Mouse (Mus musculus) heart, embryonic 12.5 days (tissue): ENCODE measurements around the gene Gm28047. TPM values are rescaled to one million over a fixed set of nuclear protein-coding genes. Genes with fewer than 3 reads are reported as not detected.
"Not testable (repeated sequence)": the region's sequence is repeated elsewhere in the genome, so short reads cannot be mapped to it uniquely, and the experiment has no call there.

Experiments
- ATAC-seq: fragments of 200-750 bp; cut with Nextera tagmentation; 2 replicates; pipeline ENCODE4 v1.8.0; 2017; ENCODE audit warnings: moderate TSS enrichment, moderate library complexity; ENCODE audit not compliant: insufficient number of reproducible peaks, low FRiP score
- H3K27ac ChIP-seq: fragments of 300-500 bp; sonication (generic); 2 replicates; pipeline ENCODE4 v1.5.1; 2016; ENCODE audit warnings: mild to moderate bottlenecking, moderate library complexity; ENCODE audit not compliant: poor library complexity, severe bottlenecking
- H3K27me3 ChIP-seq: fragments of 300-500 bp; sonication (generic); replicated peaks from 2 replicates; pipeline ENCODE4 v1.6.1; 2016; ENCODE audit warnings: mild to moderate bottlenecking, moderate library complexity
- H3K36me3 ChIP-seq: fragments of 300-500 bp; sonication (generic); 2 replicates; pipeline ENCODE4 v1.6.1; 2016; ENCODE audit warnings: mild to moderate bottlenecking, moderate library complexity
- H3K4me1 ChIP-seq: fragments of 300-500 bp; sonication (generic); replicated peaks from 2 replicates; pipeline ENCODE4 v1.6.1; 2016; ENCODE audit warnings: mild to moderate bottlenecking
- H3K4me2 ChIP-seq: fragments of 300-500 bp; sonication (generic); 2 replicates; pipeline ENCODE4 v1.6.1; 2016; ENCODE audit warnings: mild to moderate bottlenecking, moderate library complexity
- H3K4me3 ChIP-seq: fragments of 300-500 bp; sonication (generic); 2 replicates; pipeline ENCODE4 v1.5.1; 2016; ENCODE audit warnings: mild to moderate bottlenecking
- H3K9ac ChIP-seq: fragments of 300-500 bp; sonication (generic); 2 replicates; pipeline ENCODE4 v1.6.1; 2016; ENCODE audit warnings: mild to moderate bottlenecking, moderate library complexity
- H3K9me3 ChIP-seq: fragments of 300-500 bp; sonication (generic); replicated peaks from 2 replicates; pipeline ENCODE4 v1.6.1; 2016; ENCODE audit warnings: mild to moderate bottlenecking, moderate library complexity
- WGBS: fragments of 180-500 bp; shearing (Covaris S2); methylation state at CpG from one replicate; pipeline ENCODE4 v1.1.7; 2016; 5-methylcytosine and 5-hydroxymethylcytosine counted together
- polyA plus RNA-seq: library from polyadenylated mRNA; unstranded; fragments of >200 nt; fragmentation: Nextera tagmentation; extraction: Ambion mirVana; gene quantifications from 2 replicates; pipeline ENCODE4 v1.2.1, GENCODE M21; 2016

Gene Gm28047
- polyA plus RNA-seq, 1 experiment from 2014 or later = not detected

GRCm38 (mm10) chr15:102657926-102658381 lies 33.1 kb upstream of the Gm28047 start:
- Histone ChIP-seq H3K27ac (peak overlapping the region; percentile 96), H3K36me3 (peaks cover 26% of the 10 kb centered on the region), H3K9ac (peak overlapping the region; percentile 4), H3K4me1 (peaks cover 27% of the 10 kb centered on the region), H3K27me3 (no peaks in the 10 kb centered on the region), H3K4me2 (peak overlapping the region; percentile 10; the same call in 1 of the 2 replicates), H3K9me3 (no peaks in the 10 kb centered on the region), H3K4me3 (no peak overlapping the region)
- no peak for ATAC-seq
- WGBS = 40% methylated on average over 3 of the region's 3 CpGs

- peaks cover 15% of the 10 kb centered on the region for H3K36me3 ChIP-seq
- WGBS = 17% methylated on average over 4 of the region's 4 CpGs
- peak overlapping the region; percentile 96 for H3K27ac ChIP-seq
- no peak overlapping the region; the same call in 1 of the 2 replicates for H3K9ac ChIP-seq
- no peaks in the 10 kb centered on the region for H3K27me3 ChIP-seq
- H3K4me1 ChIP-seq = peaks cover 27% of the 10 kb centered on the region
- no peak overlapping the region for H3K4me3 ChIP-seq
- peak; percentile 83 for ATAC-seq
- H3K4me2 ChIP-seq = no peak overlapping the region
- no peaks in the 10 kb centered on the region for H3K9me3 ChIP-seq
Observed at GRCm38 (mm10) chr15:102656658-102657057, 31.8 kb upstream of the Gm28047 start.

GRCm38 (mm10) chr15:102651928-102652660 lies 27.2 kb upstream of the Gm28047 start:
- H3K27me3 ChIP-seq, H3K4me2 ChIP-seq, H3K36me3 ChIP-seq, ATAC-seq, H3K4me3 ChIP-seq, H3K27ac ChIP-seq, H3K9ac ChIP-seq, H3K9me3 ChIP-seq: not testable (repeated sequence)
- WGBS = 75% methylated on average over 9 of the region's 9 CpGs
- peaks cover 11% of the 10 kb centered on the region for H3K4me1 ChIP-seq

GRCm38 (mm10) chr15:102651107-102651506 lies 26.2 kb upstream of the Gm28047 start:
- Histone ChIP-seq H3K27me3 (no peaks in the 10 kb centered on the region), H3K36me3 (no peaks in the 10 kb centered on the region), H3K27ac (no peak overlapping the region), H3K9me3 (no peaks in the 10 kb centered on the region), H3K9ac (no peak overlapping the region), H3K4me1 (peaks cover 3% of the 10 kb centered on the region), H3K4me3 (no peak overlapping the region), H3K4me2 (no peak overlapping the region)
- WGBS = 85% methylated on average over 3 of the region's 3 CpGs
- ATAC-seq = no peak

GRCm38 (mm10) chr15:102635817-102636216 lies 10.9 kb upstream of the Gm28047 start:
- H3K27ac ChIP-seq = no peak overlapping the region
- H3K9me3 ChIP-seq = peaks cover 11% of the 10 kb centered on the region
- no peaks in the 10 kb centered on the region for H3K4me1 ChIP-seq
- H3K4me3 ChIP-seq = no peak overlapping the region
- H3K27me3 ChIP-seq = no peaks in the 10 kb centered on the region
- no peak for ATAC-seq
- H3K4me2 ChIP-seq = no peak overlapping the region
- WGBS = 83% methylated on average over 3 of the region's 3 CpGs
- H3K9ac ChIP-seq = no peak overlapping the region
- H3K36me3 ChIP-seq = no peaks in the 10 kb centered on the region

GRCm38 (mm10) chr15:102634684-102635083 lies 9.8 kb upstream of the Gm28047 start:
- Histone ChIP-seq H3K9ac (no peak overlapping the region), H3K9me3 (peaks cover 13% of the 10 kb centered on the region), H3K36me3 (no peaks in the 10 kb centered on the region), H3K4me1 (no peaks in the 10 kb centered on the region), H3K4me2 (no peak overlapping the region), H3K27me3 (no peaks in the 10 kb centered on the region), H3K4me3 (no peak overlapping the region), H3K27ac (no peak overlapping the region)
- ATAC-seq = no peak
- 88% methylated on average over 8 of the region's 8 CpGs for WGBS

- Histone ChIP-seq H3K4me2 (peak overlapping the region; percentile 90), H3K27ac (peak overlapping the region; percentile 99), H3K36me3 (peaks cover 2% of the 10 kb centered on the region; the same call in 1 of the 2 replicates), H3K4me1 (peaks cover 17% of the 10 kb centered on the region), H3K9ac (peak overlapping the region; percentile 77), H3K9me3 (0 out of 2 replicates have a peak, but pooled peaks cover 3% of the 10 kb centered on the region), H3K4me3 (peak overlapping the region; percentile 77), H3K27me3 (no peaks in the 10 kb centered on the region)
- ATAC-seq = no peak; the same call in 1 of the 2 replicates
- WGBS = under 1% methylated on average over 18 of the region's 18 CpGs
Observed at GRCm38 (mm10) chr15:102625687-102626055, 804 bp upstream of the Gm28047 start.

- no peaks in the 10 kb centered on the region for H3K27me3 ChIP-seq
- peak overlapping the region; percentile 99 for H3K27ac ChIP-seq
- 4% methylated on average over 17 of the region's 17 CpGs for WGBS
- peaks cover 5% of the 10 kb centered on the region; the same call in 1 of the 2 replicates for H3K36me3 ChIP-seq
- ATAC-seq = 0 out of 2 replicates have a peak, but pooled peaks have one; percentile 2
- H3K4me3 ChIP-seq = peak overlapping the region; percentile 77
- H3K4me1 ChIP-seq = peaks cover 17% of the 10 kb centered on the region
- no peaks in the 10 kb centered on the region for H3K9me3 ChIP-seq
- peak overlapping the region; percentile 90 for H3K4me2 ChIP-seq
- peak overlapping the region; percentile 77 for H3K9ac ChIP-seq
Observed at GRCm38 (mm10) chr15:102624291-102624969, 437 bp downstream of the Gm28047 start.

GRCm38 (mm10) chr15:102623121-102623520 lies 1.7 kb downstream of the Gm28047 start:
- Histone ChIP-seq H3K36me3 (peaks cover 6% of the 10 kb centered on the region; the same call in 1 of the 2 replicates), H3K4me1 (peaks cover 17% of the 10 kb centered on the region), H3K27ac (no peak overlapping the region), H3K4me3 (no peak overlapping the region), H3K27me3 (no peaks in the 10 kb centered on the region), H3K4me2 (peak overlapping the region; percentile 34; the same call in 1 of the 2 replicates), H3K9ac (no peak overlapping the region), H3K9me3 (no peaks in the 10 kb centered on the region)
- WGBS = 89% methylated on average over 3 of the region's 3 CpGs
- ATAC-seq = no peak

- Histone ChIP-seq H3K27me3 (no peaks in the 10 kb centered on the region), H3K4me3 (no peak overlapping the region), H3K9me3 (no peaks in the 10 kb centered on the region), H3K4me1 (peaks cover 17% of the 10 kb centered on the region), H3K36me3 (peaks cover 6% of the 10 kb centered on the region; the same call in 1 of the 2 replicates), H3K4me2 (no peak overlapping the region), H3K9ac (no peak overlapping the region), H3K27ac (no peak overlapping the region)
- no peak for ATAC-seq
Observed at GRCm38 (mm10) chr15:102622536-102622935, 2.3 kb downstream of the Gm28047 start.

GRCm38 (mm10) chr15:102620765-102621164 lies 4.1 kb downstream of the Gm28047 start:
- peaks cover 13% of the 10 kb centered on the region for H3K4me1 ChIP-seq
- no peak overlapping the region for H3K9ac ChIP-seq
- H3K4me3 ChIP-seq = no peak overlapping the region
- no peaks in the 10 kb centered on the region for H3K27me3 ChIP-seq
- no peak for ATAC-seq
- no peak overlapping the region for H3K27ac ChIP-seq
- 96% methylated on average over 1 of the region's 1 CpGs for WGBS
- H3K36me3 ChIP-seq = peaks cover 6% of the 10 kb centered on the region; the same call in 1 of the 2 replicates
- H3K9me3 ChIP-seq = no peaks in the 10 kb centered on the region
- H3K4me2 ChIP-seq = no peak overlapping the region
